ENCODE assay signal across 11 mouse cellular contexts in the genomic region with DNA sequence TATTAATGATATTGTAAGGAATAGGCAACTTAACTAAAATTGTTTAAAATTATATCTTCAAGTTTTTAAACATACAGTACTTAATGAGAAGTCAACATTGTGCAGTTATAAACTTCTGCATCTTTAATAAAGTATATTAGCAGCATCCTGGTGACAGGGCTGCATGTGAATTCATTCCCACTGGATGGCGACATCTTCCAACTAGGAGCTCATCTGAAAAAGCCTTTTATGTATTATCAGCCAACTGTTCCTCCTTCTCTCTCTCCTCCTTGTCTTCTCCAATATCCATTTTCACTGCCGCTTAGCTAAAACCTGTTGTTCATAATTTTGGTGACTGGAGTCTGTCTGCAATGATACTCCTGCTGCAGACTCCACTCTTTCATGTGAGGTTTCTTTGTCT.
DNase-seq lines count a peak whose midpoint lies in the region; ATAC-seq lines count a peak whose summit lies in the region.
"Had no signal": no experiment of that assay in that cellular context is flagged by ENCODE, and none has a peak within 500 bp of the region (broad histone marks: within the 10 kb centered on the region; RNA-seq: fewer than 3 reads in every experiment).

No protein-coding gene starts in this region.

- peak; percentile 14 for DNase-seq in right cerebral cortex, postnatal 14 days
- DNase-seq in right cerebral cortex, postnatal 4 days = no peak
- DNase-seq in embryonic facial prominence, embryonic 14.5 days (ENCODE audit: low spot score) = peak; percentile 8
- no peak for DNase-seq in heart, postnatal 14 days
- DNase-seq in thymus, postnatal 36 days = no peak
- DNase-seq: lung, postnatal 14 days; thymus, postnatal 14 days had no signal

- no peak overlapping the region for H3K27ac ChIP-seq in hindbrain, embryonic 15.5 days (replicated peaks)
- H3K27ac ChIP-seq in hindbrain, embryonic 16.5 days (ENCODE audit: low read depth, low read length) = no peak overlapping the region
- H3K27ac ChIP-seq in embryonic facial prominence, embryonic 14.5 days (replicated peaks; ENCODE audit: low read depth, low read length) = no peak overlapping the region
- H3K27ac ChIP-seq: kidney, embryonic 15.5 days; neural tube, embryonic 12.5 days had no signal

- H3K9me3 ChIP-seq in hindbrain, embryonic 15.5 days = no peaks in the 10 kb centered on the region
- H3K9me3 ChIP-seq in hindbrain, embryonic 16.5 days (ENCODE audit: control insufficient read depth, low read length) = no peaks in the 10 kb centered on the region
- no peaks in the 10 kb centered on the region for H3K9me3 ChIP-seq in embryonic facial prominence, embryonic 14.5 days (ENCODE audit: control insufficient read depth, low read length)
- H3K9me3 ChIP-seq: kidney, embryonic 15.5 days; neural tube, embryonic 12.5 days had no signal

- no peaks in the 10 kb centered on the region for H3K36me3 ChIP-seq in hindbrain, embryonic 15.5 days
- no peaks in the 10 kb centered on the region for H3K36me3 ChIP-seq in hindbrain, embryonic 16.5 days (ENCODE audit: control insufficient read depth, insufficient read depth, low read length)
- H3K36me3 ChIP-seq in embryonic facial prominence, embryonic 14.5 days (ENCODE audit: control insufficient read depth, insufficient read depth, low read length) = no peaks in the 10 kb centered on the region
- H3K36me3 ChIP-seq: kidney, embryonic 15.5 days; neural tube, embryonic 12.5 days had no signal

- peak; percentile 66; the same call in 1 of the 2 replicates for ATAC-seq in hindbrain, embryonic 15.5 days (ENCODE audit: low FRiP score, low read depth)
- no peak for ATAC-seq in hindbrain, embryonic 16.5 days
- ATAC-seq in embryonic facial prominence, embryonic 14.5 days (ENCODE audit: low read depth) = no peak

- H3K9ac ChIP-seq in hindbrain, embryonic 15.5 days = no peak overlapping the region
- H3K9ac ChIP-seq in hindbrain, embryonic 16.5 days (ENCODE audit: low read depth, low read length) = no peak overlapping the region
- H3K9ac ChIP-seq in embryonic facial prominence, embryonic 14.5 days (ENCODE audit: low read depth, low read length) = no peak overlapping the region
- H3K9ac ChIP-seq: kidney, embryonic 15.5 days; neural tube, embryonic 12.5 days had no signal

- no peak overlapping the region for H3K4me3 ChIP-seq in hindbrain, embryonic 15.5 days
- no peak overlapping the region for H3K4me3 ChIP-seq in hindbrain, embryonic 16.5 days (ENCODE audit: low read length)
- no peak overlapping the region for H3K4me3 ChIP-seq in embryonic facial prominence, embryonic 14.5 days (ENCODE audit: low read depth, low read length)
- H3K4me3 ChIP-seq: kidney, embryonic 15.5 days; neural tube, embryonic 12.5 days had no signal

- no peaks in the 10 kb centered on the region for H3K4me1 ChIP-seq in hindbrain, embryonic 15.5 days (replicated peaks)
- no peaks in the 10 kb centered on the region for H3K4me1 ChIP-seq in hindbrain, embryonic 16.5 days (ENCODE audit: control insufficient read depth, insufficient read depth, low read depth, low read length)
- no peaks in the 10 kb centered on the region for H3K4me1 ChIP-seq in embryonic facial prominence, embryonic 14.5 days (ENCODE audit: control insufficient read depth, insufficient read depth, low read length)
- H3K4me1 ChIP-seq: kidney, embryonic 15.5 days; neural tube, embryonic 12.5 days had no signal

- no peak overlapping the region for H3K4me2 ChIP-seq in hindbrain, embryonic 15.5 days
- no peak overlapping the region for H3K4me2 ChIP-seq in hindbrain, embryonic 16.5 days (ENCODE audit: low read length)
- no peak overlapping the region for H3K4me2 ChIP-seq in embryonic facial prominence, embryonic 14.5 days (ENCODE audit: low read depth, low read length)
- H3K4me2 ChIP-seq: kidney, embryonic 15.5 days; neural tube, embryonic 12.5 days had no signal

- H3K27me3 ChIP-seq in hindbrain, embryonic 15.5 days = no peaks in the 10 kb centered on the region
- H3K27me3 ChIP-seq in hindbrain, embryonic 16.5 days (replicated peaks; ENCODE audit: control insufficient read depth, insufficient read depth, low read length) = no peaks in the 10 kb centered on the region
- no peaks in the 10 kb centered on the region for H3K27me3 ChIP-seq in embryonic facial prominence, embryonic 14.5 days (replicated peaks; ENCODE audit: control insufficient read depth, insufficient read depth, low read length)
- H3K27me3 ChIP-seq: kidney, embryonic 15.5 days; neural tube, embryonic 12.5 days had no signal

- whole genome bisulfite sequencing in hindbrain, embryonic 15.5 days = 64% methylated on average over 2 of the region's 2 CpGs
- WGBS in hindbrain, embryonic 16.5 days = 61% methylated on average over 2 of the region's 2 CpGs
- WGBS in embryonic facial prominence, embryonic 14.5 days = 57% methylated on average over 2 of the region's 2 CpGs

- intact Hi-C loops in heart, postnatal 14 days (cut with DNase I) = no loop called here

Comparison
In these comparisons a context has a peak if more than half of its experiments do, and no peak if none do; other contexts are left out.
1. DNase-seq: peak in right cerebral cortex, postnatal 14 days (single experiment) and embryonic facial prominence, embryonic 14.5 days (single experiment); none in right cerebral cortex, postnatal 4 days (single experiment), heart, postnatal 14 days (0 of 2) and thymus, postnatal 36 days (0 of 2).